Mouse (Mus musculus): ENCODE measurements at regions not wholly inside any gene's neighbourhood (a gene's known extent, or its start where the extent isn't known, plus 50 kb on each side); places are given as distances from the start of the nearest gene placed in this dataset.

- Histone ChIP-seq H3K4me1 (no peaks in the 10 kb centered on the region), H3K27me3 (replicated peaks) (peaks cover 64% of the 10 kb centered on the region), H3K36me3 (replicated peaks; ENCODE audit: low read length) (no peaks in the 10 kb centered on the region), H3K4me3 (replicated peaks) (no peak overlapping the region), H3K9me3 (no peaks in the 10 kb centered on the region)
- TF ChIP-seq FLI1 (IDR thresholded peaks at IDR 0.05; ENCODE audit: low read length) (no peak), GATA1 (IDR thresholded peaks at IDR 0.05; ENCODE audit: borderline replicate concordance, low read length) (no peak)
These were observed 87.8 kb upstream of the Otos start for GRCm38 (mm10) chr1:92736411-92736810.

- H3K9me3 ChIP-seq: no peaks in the 10 kb centered on the region
- no peak for TF ChIP-seq FLI1 (IDR thresholded peaks at IDR 0.05; ENCODE audit: low read length)
- TF ChIP-seq GATA1 (IDR thresholded peaks at IDR 0.05; ENCODE audit: borderline replicate concordance, low read length): no peak
- peaks cover 70% of the 10 kb centered on the region for H3K27me3 ChIP-seq (replicated peaks)
- H3K4me3 ChIP-seq (replicated peaks): no peak overlapping the region
- H3K4me1 ChIP-seq: no peaks in the 10 kb centered on the region
- no peaks in the 10 kb centered on the region for H3K36me3 ChIP-seq (replicated peaks; ENCODE audit: low read length)
These were observed 85.1 kb upstream of the Otos start for GRCm38 (mm10) chr1:92733732-92734131.

DNA sequence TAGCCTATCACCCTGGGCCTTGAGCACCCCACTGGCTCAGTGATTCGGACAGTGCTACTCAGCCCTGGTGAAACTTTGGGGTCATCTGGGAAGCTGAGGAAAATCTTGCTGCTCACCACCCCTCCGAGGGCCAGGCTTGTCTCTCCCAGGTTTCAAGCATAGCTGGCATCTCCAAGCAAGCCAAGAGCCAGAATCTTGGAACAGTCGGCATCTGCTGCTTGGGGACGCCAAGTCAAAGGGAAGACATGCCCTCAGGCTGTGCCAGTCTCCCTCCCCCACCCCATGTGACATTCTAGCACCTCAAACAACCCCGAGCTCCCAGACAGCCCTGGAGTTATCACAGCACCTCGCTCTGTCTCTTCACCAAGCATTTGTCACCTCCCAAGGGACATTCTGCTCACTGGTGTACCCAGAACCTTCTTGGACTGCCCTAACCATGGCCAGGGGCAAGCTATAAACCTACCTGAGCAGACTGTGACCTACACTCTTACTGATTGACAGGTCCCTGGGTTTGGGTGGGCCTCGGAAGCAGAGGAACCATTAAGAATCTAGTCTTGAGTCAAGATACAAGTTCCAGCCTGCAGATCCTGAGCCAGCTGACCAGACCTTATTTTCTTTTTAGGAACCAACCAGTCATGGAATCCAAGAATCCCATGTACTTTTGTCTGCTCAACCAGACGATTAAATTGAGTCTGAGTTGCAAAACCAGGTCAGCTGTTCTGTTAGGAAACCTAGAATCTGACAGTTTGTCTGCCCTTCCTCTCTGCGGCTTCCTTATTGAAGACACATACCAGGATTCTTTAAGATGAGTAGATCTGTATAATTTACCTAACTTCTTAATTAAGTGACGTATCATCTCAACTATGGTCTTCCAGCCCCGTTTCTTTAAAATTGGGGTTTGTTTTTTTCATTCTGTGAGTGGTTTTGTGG, 83.0 kb upstream of the Otos start:
- TF ChIP-seq FLI1 (IDR thresholded peaks at IDR 0.05; ENCODE audit: low read length) (no peak), GATA1 (IDR thresholded peaks at IDR 0.05; ENCODE audit: borderline replicate concordance, low read length) (no peak)
- H3K4me1 ChIP-seq: no peaks in the 10 kb centered on the region
- H3K27me3 ChIP-seq (replicated peaks): peaks cover 57% of the 10 kb centered on the region
- H3K36me3 ChIP-seq (replicated peaks; ENCODE audit: low read length): no peaks in the 10 kb centered on the region
- H3K4me3 ChIP-seq (replicated peaks): no peak overlapping the region
- no peaks in the 10 kb centered on the region for H3K9me3 ChIP-seq

DNA sequence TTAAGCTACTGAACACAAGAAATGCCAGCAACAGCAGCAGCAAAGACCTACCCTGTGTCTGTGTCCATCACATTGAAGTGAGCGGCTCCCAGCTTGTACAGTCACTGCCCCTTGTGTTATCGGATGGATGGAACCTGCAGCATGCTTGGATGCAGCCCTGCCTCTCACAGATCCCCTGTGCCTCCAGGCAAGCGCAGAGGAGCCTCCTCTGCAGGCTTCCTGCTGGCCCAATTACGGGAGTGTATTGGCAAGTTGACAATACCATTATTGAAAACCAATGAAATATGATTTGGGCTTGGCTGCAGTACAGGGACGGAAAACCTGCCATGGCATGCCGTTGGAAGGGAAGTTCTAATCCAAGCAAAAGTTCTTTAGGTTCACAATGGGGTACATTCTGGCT, 81.9 kb upstream of the Otos start:
- no peaks in the 10 kb centered on the region for H3K36me3 ChIP-seq (replicated peaks; ENCODE audit: low read length)
- H3K4me3 ChIP-seq (replicated peaks): no peak overlapping the region
- no peaks in the 10 kb centered on the region for H3K9me3 ChIP-seq
- no peaks in the 10 kb centered on the region for H3K4me1 ChIP-seq
- TF ChIP-seq GATA1 (IDR thresholded peaks at IDR 0.05; ENCODE audit: borderline replicate concordance, low read length): no peak
- no peak for TF ChIP-seq FLI1 (IDR thresholded peaks at IDR 0.05; ENCODE audit: low read length)
- peaks cover 55% of the 10 kb centered on the region for H3K27me3 ChIP-seq (replicated peaks)

DNA sequence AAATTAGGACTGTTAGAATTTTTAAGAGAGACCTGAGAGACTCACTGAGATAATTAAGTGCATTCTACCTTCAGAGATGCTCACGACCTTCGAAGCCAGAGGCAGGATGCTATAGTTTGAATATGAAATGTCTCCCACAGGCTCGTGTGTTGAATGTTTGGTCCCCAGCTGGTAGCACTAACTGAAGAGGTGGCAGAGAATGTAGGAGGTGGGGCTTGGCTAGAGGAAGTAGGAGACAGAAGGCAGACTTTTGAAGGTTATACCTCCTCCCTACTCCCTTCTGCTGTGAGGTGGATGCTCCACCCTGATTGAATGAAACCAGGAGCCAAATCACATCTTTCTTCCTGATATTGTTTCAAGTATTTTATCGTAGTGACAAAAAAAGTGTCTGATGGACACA, 79.3 kb upstream of the Otos start:
- no peaks in the 10 kb centered on the region for H3K36me3 ChIP-seq (replicated peaks; ENCODE audit: low read length)
- H3K4me3 ChIP-seq (replicated peaks): no peak overlapping the region
- TF ChIP-seq GATA1 (IDR thresholded peaks at IDR 0.05; ENCODE audit: borderline replicate concordance, low read length): no peak
- TF ChIP-seq FLI1 (IDR thresholded peaks at IDR 0.05; ENCODE audit: low read length): no peak
- H3K9me3 ChIP-seq: no peaks in the 10 kb centered on the region
- no peaks in the 10 kb centered on the region for H3K4me1 ChIP-seq
- peaks cover 52% of the 10 kb centered on the region for H3K27me3 ChIP-seq (replicated peaks)

DNA sequence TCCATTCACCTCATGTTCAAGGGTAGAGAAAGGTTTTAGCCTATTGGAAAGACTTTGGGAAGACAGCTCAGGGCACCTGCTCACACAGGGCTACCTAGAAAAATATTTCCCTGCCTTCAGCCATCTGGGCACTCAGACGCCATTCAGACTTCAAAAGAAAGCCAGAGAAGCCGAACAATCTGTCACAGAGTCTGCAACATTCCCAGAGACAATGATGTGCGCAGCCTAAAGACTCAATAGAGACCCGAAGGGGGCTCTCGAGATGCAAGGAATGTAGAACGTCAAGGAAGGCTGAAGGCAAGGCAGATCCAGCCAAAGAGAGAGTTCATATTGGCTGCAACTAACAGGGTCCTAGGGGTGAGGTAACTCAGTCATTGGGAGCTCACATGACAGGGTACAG, 78.7 kb upstream of the Otos start:
- H3K4me3 ChIP-seq (replicated peaks): no peak overlapping the region
- H3K9me3 ChIP-seq: no peaks in the 10 kb centered on the region
- peaks cover 46% of the 10 kb centered on the region for H3K27me3 ChIP-seq (replicated peaks)
- no peaks in the 10 kb centered on the region for H3K4me1 ChIP-seq
- TF ChIP-seq FLI1 (IDR thresholded peaks at IDR 0.05; ENCODE audit: low read length) (no peak), GATA1 (IDR thresholded peaks at IDR 0.05; ENCODE audit: borderline replicate concordance, low read length) (no peak)
- no peaks in the 10 kb centered on the region for H3K36me3 ChIP-seq (replicated peaks; ENCODE audit: low read length)

DNA sequence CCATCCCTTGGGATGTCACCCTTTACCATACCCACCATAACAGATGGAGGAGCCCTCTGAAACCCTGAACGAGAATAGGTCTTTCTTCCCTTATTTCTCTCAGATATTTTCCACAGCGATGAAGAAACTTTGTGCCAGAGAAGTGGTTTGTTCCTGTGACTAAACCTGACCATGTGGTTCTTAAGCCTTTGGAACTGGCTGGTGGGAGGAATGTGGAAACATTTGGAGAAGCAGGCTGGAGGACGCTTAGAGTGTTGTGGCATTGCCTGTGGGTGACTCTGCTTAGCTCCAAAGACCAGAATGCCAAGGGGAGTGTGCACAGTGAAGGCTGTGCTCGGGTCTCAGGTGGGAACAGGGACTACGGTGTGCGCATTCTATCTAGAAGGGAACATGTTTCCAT, 77.7 kb upstream of the Otos start:
- TF ChIP-seq FLI1 (IDR thresholded peaks at IDR 0.05; ENCODE audit: low read length) (no peak), GATA1 (IDR thresholded peaks at IDR 0.05; ENCODE audit: borderline replicate concordance, low read length) (no peak)
- Histone ChIP-seq H3K36me3 (replicated peaks; ENCODE audit: low read length) (no peaks in the 10 kb centered on the region), H3K4me3 (replicated peaks) (no peak overlapping the region), H3K4me1 (no peaks in the 10 kb centered on the region), H3K9me3 (no peaks in the 10 kb centered on the region), H3K27me3 (replicated peaks) (peaks cover 47% of the 10 kb centered on the region)

GRCm38 (mm10) chr1:92724135-92724534, 75.5 kb upstream of the Otos start:
- no peaks in the 10 kb centered on the region for H3K4me1 ChIP-seq
- no peak overlapping the region for H3K4me3 ChIP-seq (replicated peaks)
- TF ChIP-seq GATA1 (IDR thresholded peaks at IDR 0.05; ENCODE audit: borderline replicate concordance, low read length): no peak
- TF ChIP-seq FLI1 (IDR thresholded peaks at IDR 0.05; ENCODE audit: low read length): no peak
- H3K27me3 ChIP-seq (replicated peaks): peaks cover 54% of the 10 kb centered on the region
- H3K9me3 ChIP-seq: no peaks in the 10 kb centered on the region
- no peaks in the 10 kb centered on the region for H3K36me3 ChIP-seq (replicated peaks; ENCODE audit: low read length)

GRCm38 (mm10) chr1:92720567-92720966, 71.9 kb upstream of the Otos start:
- no peak overlapping the region for H3K4me3 ChIP-seq (replicated peaks)
- H3K4me1 ChIP-seq: no peaks in the 10 kb centered on the region
- peaks cover 70% of the 10 kb centered on the region for H3K27me3 ChIP-seq (replicated peaks)
- no peaks in the 10 kb centered on the region for H3K9me3 ChIP-seq
- H3K36me3 ChIP-seq (replicated peaks; ENCODE audit: low read length): no peaks in the 10 kb centered on the region
- TF ChIP-seq FLI1 (IDR thresholded peaks at IDR 0.05; ENCODE audit: low read length) (no peak), GATA1 (IDR thresholded peaks at IDR 0.05; ENCODE audit: borderline replicate concordance, low read length) (no peak)

GRCm38 (mm10) chr1:92719864-92720263, 71.2 kb upstream of the Otos start:
- Histone ChIP-seq H3K36me3 (replicated peaks; ENCODE audit: low read length) (no peaks in the 10 kb centered on the region), H3K9me3 (no peaks in the 10 kb centered on the region), H3K4me3 (replicated peaks) (no peak overlapping the region), H3K27me3 (replicated peaks) (peaks cover 73% of the 10 kb centered on the region), H3K4me1 (no peaks in the 10 kb centered on the region)
- no peak for TF ChIP-seq GATA1 (IDR thresholded peaks at IDR 0.05; ENCODE audit: borderline replicate concordance, low read length)
- TF ChIP-seq FLI1 (IDR thresholded peaks at IDR 0.05; ENCODE audit: low read length): no peak
